Mouse (Mus musculus): ENCODE measurements at regions not wholly inside any gene's neighbourhood (a gene's known extent, or its start where the extent isn't known, plus 50 kb on each side); places are given as distances from the start of the nearest gene placed in this dataset.
A peak's percentile ranks its signal among the peaks of the same experiment; 100 is the strongest.

DNA sequence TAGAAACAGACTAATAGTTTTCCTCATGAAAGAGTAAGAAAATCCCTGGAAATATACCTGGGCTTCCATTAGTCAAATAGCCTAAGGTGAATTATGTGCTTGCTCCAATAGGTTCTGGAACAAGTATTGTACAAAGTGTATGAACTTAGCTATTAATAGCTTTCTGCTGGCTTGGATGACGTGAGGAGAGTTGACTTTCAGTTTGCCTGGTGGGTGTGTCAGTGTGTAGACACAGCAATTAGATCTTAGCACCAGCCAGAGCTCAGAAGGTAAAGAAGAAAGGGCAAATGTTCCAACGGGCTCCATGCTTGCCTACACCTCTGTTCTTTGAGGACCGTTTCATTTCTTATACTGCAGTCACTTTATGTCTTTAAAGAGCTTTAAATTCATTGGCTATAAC, 654.8 kb upstream of the Mef2c start:
- ATAC-seq (replicated peaks; ENCODE audit: extremely low read depth, insufficient read depth, low FRiP score) = peak; percentile 77
- Histone ChIP-seq H3K4me1 (ENCODE audit: control insufficient read depth, insufficient read depth, low read length) (peaks cover 4% of the 10 kb centered on the region; the same call in 1 of the 2 replicates), H3K9me3 (replicated peaks; ENCODE audit: control insufficient read depth, low read length) (no peaks in the 10 kb centered on the region), H3K9ac (ENCODE audit: low read length) (no peak overlapping the region), H3K27ac (ENCODE audit: low read length) (no peak overlapping the region), H3K36me3 (ENCODE audit: control insufficient read depth, insufficient read depth) (no peaks in the 10 kb centered on the region), H3K4me2 (ENCODE audit: low read depth, low read length) (peak overlapping the region; percentile 26; the same call in 1 of the 2 replicates), H3K27me3 (ENCODE audit: control insufficient read depth, insufficient read depth, low read length) (no peaks in the 10 kb centered on the region), H3K4me3 (ENCODE audit: low read length) (no peak overlapping the region)
- WGBS = 45% methylated on average over 3 of the region's 3 CpGs

DNA sequence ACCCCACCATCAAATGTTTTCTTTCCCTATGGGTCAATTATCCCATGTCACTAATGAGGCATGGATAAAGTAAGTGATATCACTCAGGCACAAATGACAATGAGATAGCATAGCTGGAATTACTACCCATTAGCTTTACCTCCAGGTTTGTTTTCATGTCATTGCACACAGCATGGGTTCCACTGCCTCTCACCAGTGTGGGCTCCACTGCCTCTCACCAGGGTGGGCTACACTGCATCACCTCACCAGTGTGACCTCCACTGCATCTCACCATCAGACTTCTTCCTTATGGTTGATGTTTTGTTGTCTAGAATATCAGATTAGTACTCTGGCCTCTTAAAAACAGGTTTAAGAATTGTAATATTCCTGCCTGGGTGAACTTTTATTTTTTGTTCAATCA, 634.0 kb upstream of the Mef2c start:
- H3K4me1 ChIP-seq (ENCODE audit: control insufficient read depth, insufficient read depth, low read length) = no peaks in the 10 kb centered on the region
- no peaks in the 10 kb centered on the region for H3K36me3 ChIP-seq (ENCODE audit: control insufficient read depth, insufficient read depth)
- no peak for ATAC-seq (replicated peaks; ENCODE audit: extremely low read depth, insufficient read depth, low FRiP score)
- no peaks in the 10 kb centered on the region for H3K9me3 ChIP-seq (replicated peaks; ENCODE audit: control insufficient read depth, low read length)
- no peak overlapping the region for H3K4me2 ChIP-seq (ENCODE audit: low read depth, low read length)
- H3K9ac ChIP-seq (ENCODE audit: low read length) = no peak overlapping the region
- no peaks in the 10 kb centered on the region for H3K27me3 ChIP-seq (ENCODE audit: control insufficient read depth, insufficient read depth, low read length)
- no peak overlapping the region for H3K4me3 ChIP-seq (ENCODE audit: low read length)
- H3K27ac ChIP-seq (ENCODE audit: low read length) = no peak overlapping the region

DNA sequence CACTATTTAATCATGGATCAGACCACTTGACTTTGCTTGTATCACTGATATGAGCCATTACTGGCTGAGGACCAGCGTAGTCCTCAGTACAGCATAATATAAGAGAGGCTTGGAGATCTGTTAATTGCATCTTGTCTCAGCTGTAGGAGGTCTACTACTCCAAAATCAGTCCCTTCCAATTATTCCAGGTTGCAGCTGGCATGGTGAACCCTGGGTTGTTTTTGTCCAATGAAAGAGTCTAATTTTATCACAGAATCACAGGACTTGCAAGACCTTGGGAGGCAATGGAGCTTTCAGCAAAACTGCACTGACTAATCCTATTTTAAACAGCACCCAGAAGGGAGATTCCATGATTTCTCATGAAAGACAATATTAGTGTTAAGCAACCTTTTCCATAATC, 629.7 kb upstream of the Mef2c start:
- H3K27me3 ChIP-seq (ENCODE audit: control insufficient read depth, insufficient read depth, low read length) = no peaks in the 10 kb centered on the region
- H3K4me3 ChIP-seq (ENCODE audit: low read length) = no peak overlapping the region
- no peaks in the 10 kb centered on the region for H3K9me3 ChIP-seq (replicated peaks; ENCODE audit: control insufficient read depth, low read length)
- no peak for ATAC-seq (replicated peaks; ENCODE audit: extremely low read depth, insufficient read depth, low FRiP score)
- H3K36me3 ChIP-seq (ENCODE audit: control insufficient read depth, insufficient read depth) = no peaks in the 10 kb centered on the region
- H3K27ac ChIP-seq (ENCODE audit: low read length) = no peak overlapping the region
- no peak overlapping the region for H3K4me2 ChIP-seq (ENCODE audit: low read depth, low read length)
- H3K4me1 ChIP-seq (ENCODE audit: control insufficient read depth, insufficient read depth, low read length) = no peaks in the 10 kb centered on the region
- 69% methylated on average over 1 of the region's 1 CpGs for WGBS
- no peak overlapping the region for H3K9ac ChIP-seq (ENCODE audit: low read length)

GRCm38 (mm10) chr13:82883368-82883767, 620.5 kb upstream of the Mef2c start:
- Histone ChIP-seq H3K4me1 (ENCODE audit: control insufficient read depth, insufficient read depth, low read length) (no peaks in the 10 kb centered on the region), H3K9ac (ENCODE audit: low read length) (no peak overlapping the region), H3K27me3 (ENCODE audit: control insufficient read depth, insufficient read depth, low read length) (no peaks in the 10 kb centered on the region), H3K9me3 (replicated peaks; ENCODE audit: control insufficient read depth, low read length) (no peaks in the 10 kb centered on the region), H3K27ac (ENCODE audit: low read length) (no peak overlapping the region), H3K4me2 (ENCODE audit: low read depth, low read length) (no peak overlapping the region), H3K36me3 (ENCODE audit: control insufficient read depth, insufficient read depth) (no peaks in the 10 kb centered on the region), H3K4me3 (ENCODE audit: low read length) (no peak overlapping the region)
- ATAC-seq (replicated peaks; ENCODE audit: extremely low read depth, insufficient read depth, low FRiP score) = no peak

- Histone ChIP-seq H3K4me1 (ENCODE audit: control insufficient read depth, insufficient read depth, low read length) (0 out of 2 replicates have a peak, but pooled peaks cover 6% of the 10 kb centered on the region), H3K36me3 (ENCODE audit: control insufficient read depth, insufficient read depth) (no peaks in the 10 kb centered on the region), H3K9ac (ENCODE audit: low read length) (no peak overlapping the region), H3K4me2 (ENCODE audit: low read depth, low read length) (no peak overlapping the region), H3K9me3 (replicated peaks; ENCODE audit: control insufficient read depth, low read length) (no peaks in the 10 kb centered on the region), H3K27ac (ENCODE audit: low read length) (no peak overlapping the region), H3K4me3 (ENCODE audit: low read length) (no peak overlapping the region), H3K27me3 (ENCODE audit: control insufficient read depth, insufficient read depth, low read length) (no peaks in the 10 kb centered on the region)
- WGBS = 78% methylated on average over 1 of the region's 1 CpGs
- no peak for ATAC-seq (replicated peaks; ENCODE audit: extremely low read depth, insufficient read depth, low FRiP score)
Measured at GRCm38 (mm10) chr13:82888755-82889154, 615.1 kb upstream of the Mef2c start.

- Histone ChIP-seq H3K4me2 (ENCODE audit: low read depth, low read length) (0 out of 2 replicates have a peak overlapping the region, but pooled peaks have one; percentile 12), H3K9ac (ENCODE audit: low read length) (no peak overlapping the region), H3K36me3 (ENCODE audit: control insufficient read depth, insufficient read depth) (no peaks in the 10 kb centered on the region), H3K4me1 (ENCODE audit: control insufficient read depth, insufficient read depth, low read length) (0 out of 2 replicates have a peak, but pooled peaks cover 6% of the 10 kb centered on the region), H3K27me3 (ENCODE audit: control insufficient read depth, insufficient read depth, low read length) (no peaks in the 10 kb centered on the region), H3K4me3 (ENCODE audit: low read length) (no peak overlapping the region), H3K27ac (ENCODE audit: low read length) (peak overlapping the region; percentile 55), H3K9me3 (replicated peaks; ENCODE audit: control insufficient read depth, low read length) (no peaks in the 10 kb centered on the region)
- WGBS = 44% methylated on average over 2 of the region's 2 CpGs
- ATAC-seq (replicated peaks; ENCODE audit: extremely low read depth, insufficient read depth, low FRiP score) = peak; percentile 69
Measured at GRCm38 (mm10) chr13:82892731-82893130, 611.1 kb upstream of the Mef2c start.

GRCm38 (mm10) chr13:82899686-82900085, 604.1 kb upstream of the Mef2c start:
- Histone ChIP-seq H3K36me3 (ENCODE audit: control insufficient read depth, insufficient read depth) (no peaks in the 10 kb centered on the region), H3K9me3 (replicated peaks; ENCODE audit: control insufficient read depth, low read length) (no peaks in the 10 kb centered on the region), H3K27ac (ENCODE audit: low read length) (no peak overlapping the region), H3K27me3 (ENCODE audit: control insufficient read depth, insufficient read depth, low read length) (no peaks in the 10 kb centered on the region), H3K4me3 (ENCODE audit: low read length) (no peak overlapping the region), H3K9ac (ENCODE audit: low read length) (no peak overlapping the region), H3K4me1 (ENCODE audit: control insufficient read depth, insufficient read depth, low read length) (no peaks in the 10 kb centered on the region), H3K4me2 (ENCODE audit: low read depth, low read length) (no peak overlapping the region)
- ATAC-seq (replicated peaks; ENCODE audit: extremely low read depth, insufficient read depth, low FRiP score) = no peak
- 56% methylated on average over 4 of the region's 4 CpGs for WGBS

DNA sequence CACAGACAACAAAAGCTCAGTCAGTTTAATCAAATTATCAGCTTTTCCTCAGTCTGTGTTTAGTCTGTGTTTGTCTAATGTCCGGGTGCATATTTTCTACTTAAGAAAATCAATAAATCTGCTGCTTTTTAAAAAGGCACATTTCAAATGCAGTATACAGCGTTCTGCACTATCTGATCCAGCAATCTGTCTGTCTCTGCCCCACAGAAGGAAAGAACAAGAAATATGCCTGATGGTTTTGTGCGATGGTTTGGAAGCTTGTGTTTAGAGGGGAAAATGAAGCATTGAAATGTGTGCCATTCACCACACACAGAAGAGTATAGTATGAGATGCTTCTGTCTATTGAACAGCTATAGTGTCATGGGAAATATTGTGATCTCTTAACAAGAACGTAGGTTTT, 601.7 kb upstream of the Mef2c start:
- no peak overlapping the region for H3K4me3 ChIP-seq (ENCODE audit: low read length)
- WGBS = 61% methylated on average over 4 of the region's 4 CpGs
- no peaks in the 10 kb centered on the region for H3K9me3 ChIP-seq (replicated peaks; ENCODE audit: control insufficient read depth, low read length)

DNA sequence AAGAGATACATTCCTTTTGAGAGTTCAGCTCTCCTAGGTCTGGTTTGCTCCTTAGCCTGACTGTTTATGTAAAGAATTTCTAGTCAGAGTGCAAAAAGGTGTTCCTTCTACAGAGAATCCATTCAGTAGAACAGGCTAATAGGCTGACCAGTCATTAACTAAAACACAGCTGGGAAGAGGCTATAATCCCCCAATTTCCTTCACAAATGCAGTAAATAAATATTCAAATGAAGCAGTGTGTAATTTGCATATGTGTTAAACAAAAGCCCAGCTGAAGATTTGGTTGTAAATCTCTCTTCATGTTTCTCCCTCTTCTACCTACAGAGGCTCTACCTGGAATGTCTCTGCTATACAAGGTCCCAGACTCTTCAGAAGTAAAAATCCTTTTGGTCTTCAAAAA, 600.2 kb upstream of the Mef2c start:
- ATAC-seq (replicated peaks; ENCODE audit: extremely low read depth, insufficient read depth, low FRiP score) = no peak
- Histone ChIP-seq H3K4me3 (ENCODE audit: low read length) (no peak overlapping the region), H3K4me1 (ENCODE audit: control insufficient read depth, insufficient read depth, low read length) (no peaks in the 10 kb centered on the region), H3K36me3 (ENCODE audit: control insufficient read depth, insufficient read depth) (no peaks in the 10 kb centered on the region), H3K27ac (ENCODE audit: low read length) (no peak overlapping the region), H3K4me2 (ENCODE audit: low read depth, low read length) (no peak overlapping the region), H3K9me3 (replicated peaks; ENCODE audit: control insufficient read depth, low read length) (no peaks in the 10 kb centered on the region), H3K9ac (ENCODE audit: low read length) (no peak overlapping the region), H3K27me3 (ENCODE audit: control insufficient read depth, insufficient read depth, low read length) (no peaks in the 10 kb centered on the region)

More for the DNA sequence above, 601.7 kb upstream of the Mef2c start:
- Histone ChIP-seq H3K4me1 (ENCODE audit: control insufficient read depth, insufficient read depth, low read length) (no peaks in the 10 kb centered on the region), H3K9ac (ENCODE audit: low read length) (no peak overlapping the region), H3K36me3 (ENCODE audit: control insufficient read depth, insufficient read depth) (no peaks in the 10 kb centered on the region), H3K27me3 (ENCODE audit: control insufficient read depth, insufficient read depth, low read length) (no peaks in the 10 kb centered on the region), H3K4me2 (ENCODE audit: low read depth, low read length) (no peak overlapping the region), H3K27ac (ENCODE audit: low read length) (no peak overlapping the region)
- ATAC-seq (replicated peaks; ENCODE audit: extremely low read depth, insufficient read depth, low FRiP score) = no peak

DNA sequence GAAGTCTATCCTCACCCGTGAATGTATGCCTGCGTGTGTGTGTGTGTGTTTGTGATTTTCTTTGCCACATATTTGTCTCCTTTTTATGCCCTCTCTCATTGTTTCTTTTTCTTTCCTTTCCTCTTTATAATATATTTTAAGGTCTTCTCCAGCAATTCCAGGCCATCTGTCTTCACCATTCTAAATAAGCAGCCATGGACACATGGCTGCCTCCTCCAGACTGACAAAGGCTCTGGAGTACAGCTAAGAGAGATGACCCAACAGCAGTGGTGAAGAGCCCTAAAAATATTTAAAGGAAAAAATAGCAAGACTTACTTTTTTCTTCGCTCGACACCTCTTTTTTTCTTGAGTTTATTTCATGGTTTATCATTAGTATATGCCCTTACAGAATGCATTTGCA, 596.1 kb upstream of the Mef2c start:
- H3K4me2 ChIP-seq (ENCODE audit: low read depth, low read length) = no peak overlapping the region
- no peaks in the 10 kb centered on the region for H3K9me3 ChIP-seq (replicated peaks; ENCODE audit: control insufficient read depth, low read length)
- no peaks in the 10 kb centered on the region for H3K27me3 ChIP-seq (ENCODE audit: control insufficient read depth, insufficient read depth, low read length)
- WGBS = 90% methylated on average over 4 of the region's 4 CpGs
- H3K27ac ChIP-seq (ENCODE audit: low read length) = no peak overlapping the region
- no peak for ATAC-seq (replicated peaks; ENCODE audit: extremely low read depth, insufficient read depth, low FRiP score)
- no peak overlapping the region for H3K4me3 ChIP-seq (ENCODE audit: low read length)
- H3K9ac ChIP-seq (ENCODE audit: low read length) = no peak overlapping the region
- no peaks in the 10 kb centered on the region for H3K4me1 ChIP-seq (ENCODE audit: control insufficient read depth, insufficient read depth, low read length)
- H3K36me3 ChIP-seq (ENCODE audit: control insufficient read depth, insufficient read depth) = no peaks in the 10 kb centered on the region

All from heart, embryonic 16.5 days (tissue).